12 mouse cellular contexts compared by ENCODE assay signal in genomic region chr13:49308206-49308605, GRCm38 (mm10). TPM values are rescaled to one million over a fixed set of nuclear protein-coding genes. Genes with fewer than 3 reads are reported as not detected.
DNase-seq lines count a peak whose midpoint lies in the region; ATAC-seq and TF ChIP-seq lines count a peak whose summit lies in the region.
"Had no signal": no experiment of that assay in that cellular context is flagged by ENCODE, and none has a peak within 500 bp of the region (broad histone marks: within the 10 kb centered on the region; RNA-seq: fewer than 3 reads in every experiment).

No protein-coding gene starts in this region.

- peak overlapping the region; percentile 40; the same call in 1 of the 2 replicates for H3K27ac ChIP-seq in intestine, embryonic 15.5 days
- no peak overlapping the region for H3K27ac ChIP-seq in intestine, postnatal 0 days (ENCODE audit: low read depth, low read length)
- H3K27ac ChIP-seq in liver, embryonic 16.5 days (ENCODE audit: low read length): peak overlapping the region; percentile 63
- H3K27ac ChIP-seq in neural tube, embryonic 15.5 days (replicated peaks): no peak overlapping the region
- H3K27ac ChIP-seq: hindbrain, embryonic 13.5 days; limb, embryonic 13.5 days had no signal

- no peak for TF ChIP-seq CTCF in intestine, postnatal 0 days (IDR thresholded peaks at IDR 0.05; ENCODE audit: low read depth)

- WGBS in intestine, embryonic 15.5 days: 88% methylated on average over 4 of the region's 4 CpGs
- 91% methylated on average over 4 of the region's 4 CpGs for WGBS in intestine, postnatal 0 days
- 36% methylated on average over 4 of the region's 4 CpGs for WGBS in liver, embryonic 16.5 days (ENCODE audit: insufficient replicate concordance)
- 97% methylated on average over 4 of the region's 4 CpGs for WGBS in neural tube, embryonic 15.5 days

- no peaks in the 10 kb centered on the region for H3K27me3 ChIP-seq in intestine, embryonic 15.5 days (replicated peaks)
- H3K27me3 ChIP-seq in intestine, postnatal 0 days (replicated peaks; ENCODE audit: control insufficient read depth, insufficient read depth, low read length): no peaks in the 10 kb centered on the region
- no peaks in the 10 kb centered on the region for H3K27me3 ChIP-seq in liver, embryonic 16.5 days (ENCODE audit: control insufficient read depth, insufficient read depth, low read depth, low read length)
- H3K27me3 ChIP-seq in neural tube, embryonic 15.5 days (replicated peaks): no peaks in the 10 kb centered on the region
- H3K27me3 ChIP-seq: limb, embryonic 13.5 days had no signal

- H3K4me1 ChIP-seq in intestine, embryonic 15.5 days (replicated peaks): peaks cover 18% of the 10 kb centered on the region
- peaks cover 3% of the 10 kb centered on the region; the same call in 1 of the 2 replicates for H3K4me1 ChIP-seq in intestine, postnatal 0 days (replicated peaks; ENCODE audit: control insufficient read depth, insufficient read depth, low read length)
- H3K4me1 ChIP-seq in liver, embryonic 16.5 days (ENCODE audit: control insufficient read depth, low read depth, low read length): peaks cover 16% of the 10 kb centered on the region
- H3K4me1 ChIP-seq in neural tube, embryonic 15.5 days: no peaks in the 10 kb centered on the region

- H3K9me3 ChIP-seq in intestine, embryonic 15.5 days: no peaks in the 10 kb centered on the region
- no peaks in the 10 kb centered on the region for H3K9me3 ChIP-seq in intestine, postnatal 0 days (ENCODE audit: control insufficient read depth)
- H3K9me3 ChIP-seq in liver, embryonic 16.5 days (replicated peaks; ENCODE audit: control insufficient read depth, low read length): no peaks in the 10 kb centered on the region
- no peaks in the 10 kb centered on the region for H3K9me3 ChIP-seq in neural tube, embryonic 15.5 days (replicated peaks)
- H3K9me3 ChIP-seq: hindbrain, embryonic 13.5 days; limb, embryonic 13.5 days had no signal

- DNase-seq in CD4-positive helper T cell, adult 2 months (ENCODE audit: low read depth, low spot score): peak; percentile 39
- peak; percentile 27 for DNase-seq in T-cell, adult 2 months (ENCODE audit: low spot score)
- no peak for DNase-seq in ovary, postnatal 10 days (ENCODE audit: low spot score)
- no peak for DNase-seq in right cerebral cortex, postnatal 25 days
- DNase-seq: right cerebral cortex, adult 18-20 months had no signal

- no peak overlapping the region for H3K4me3 ChIP-seq in intestine, embryonic 15.5 days (replicated peaks)
- no peak overlapping the region for H3K4me3 ChIP-seq in intestine, postnatal 0 days (ENCODE audit: low read depth, low read length)
- peak overlapping the region; percentile 53 for H3K4me3 ChIP-seq in liver, embryonic 16.5 days (ENCODE audit: low read depth, low read length)
- H3K4me3 ChIP-seq in neural tube, embryonic 15.5 days (replicated peaks): no peak overlapping the region
- H3K4me3 ChIP-seq: hindbrain, embryonic 13.5 days; limb, embryonic 13.5 days had no signal

- H3K36me3 ChIP-seq in intestine, embryonic 15.5 days: no peaks in the 10 kb centered on the region
- no peaks in the 10 kb centered on the region for H3K36me3 ChIP-seq in intestine, postnatal 0 days (ENCODE audit: control insufficient read depth, insufficient read depth)
- H3K36me3 ChIP-seq in liver, embryonic 16.5 days (ENCODE audit: control insufficient read depth, insufficient read depth): no peaks in the 10 kb centered on the region
- H3K36me3 ChIP-seq in neural tube, embryonic 15.5 days: no peaks in the 10 kb centered on the region
- H3K36me3 ChIP-seq: hindbrain, embryonic 13.5 days; limb, embryonic 13.5 days had no signal

- 0 out of 2 replicates have a peak, but pooled peaks have one; percentile 13 for ATAC-seq in intestine, embryonic 15.5 days
- ATAC-seq in intestine, postnatal 0 days: no peak
- ATAC-seq in liver, embryonic 16.5 days (ENCODE audit: low read depth): no peak
- no peak for ATAC-seq in neural tube, embryonic 15.5 days (ENCODE audit: low FRiP score)
- ATAC-seq: forebrain, embryonic 16.5 days had no signal

- H3K9ac ChIP-seq in intestine, embryonic 15.5 days: no peak overlapping the region
- H3K9ac ChIP-seq in intestine, postnatal 0 days (ENCODE audit: low read depth, low read length): no peak overlapping the region
- peak overlapping the region; percentile 28; the same call in 1 of the 2 replicates for H3K9ac ChIP-seq in liver, embryonic 16.5 days (ENCODE audit: low read depth, low read length)
- H3K9ac ChIP-seq in neural tube, embryonic 15.5 days (replicated peaks): no peak overlapping the region
- H3K9ac ChIP-seq: hindbrain, embryonic 13.5 days; limb, embryonic 13.5 days had no signal

- H3K4me2 ChIP-seq in intestine, embryonic 15.5 days (replicated peaks): no peak overlapping the region
- no peak overlapping the region for H3K4me2 ChIP-seq in intestine, postnatal 0 days (replicated peaks; ENCODE audit: low read depth)
- H3K4me2 ChIP-seq in liver, embryonic 16.5 days (ENCODE audit: low read depth, low read length): peak overlapping the region; percentile 39
- no peak overlapping the region for H3K4me2 ChIP-seq in neural tube, embryonic 15.5 days
- H3K4me2 ChIP-seq: hindbrain, embryonic 13.5 days; limb, embryonic 13.5 days had no signal

RNA-seq across cellular contexts. Expression of gene Fgd3, which starts 11.9 kb away (rescaled TPM):
- polyA plus RNA-seq in intestine, embryonic 15.5 days (2015; fragmentation: Nextera tagmentation; extraction: Ambion mirVana): 0.94 and 0.95 TPM in 2 replicates
- polyA plus RNA-seq in intestine, postnatal 0 days (2015; fragmentation: Nextera tagmentation; extraction: Ambion mirVana): 0.60 and 0.61 TPM in 2 replicates
- polyA plus RNA-seq in liver, embryonic 16.5 days (2015; fragmentation: Nextera tagmentation; extraction: Ambion mirVana): 0.67 and 0.70 TPM in 2 replicates
- polyA plus RNA-seq in neural tube, embryonic 15.5 days (2015; fragmentation: Nextera tagmentation; extraction: Ambion mirVana): 2.1 and 2.2 TPM in 2 replicates

RNA-seq across cellular contexts. Expression of gene Bicd2, which starts 33.2 kb away (rescaled TPM):
- polyA plus RNA-seq in intestine, embryonic 15.5 days (2015; fragmentation: Nextera tagmentation; extraction: Ambion mirVana): 19.1 and 19.5 TPM in 2 replicates
- 8.9 and 9.3 TPM in 2 replicates for polyA plus RNA-seq in intestine, postnatal 0 days (2015; fragmentation: Nextera tagmentation; extraction: Ambion mirVana)
- polyA plus RNA-seq in liver, embryonic 16.5 days (2015; fragmentation: Nextera tagmentation; extraction: Ambion mirVana): 6.3 and 6.5 TPM in 2 replicates
- polyA plus RNA-seq in neural tube, embryonic 15.5 days (2015; fragmentation: Nextera tagmentation; extraction: Ambion mirVana): 28.3 and 30.3 TPM in 2 replicates

RNA-seq across cellular contexts. Expression of gene Susd3, which starts 59.7 kb away (rescaled TPM):
- 0.94 and 1.4 TPM in 2 replicates for polyA plus RNA-seq in intestine, embryonic 15.5 days (2015; fragmentation: Nextera tagmentation; extraction: Ambion mirVana)
- 0.65 and 1.3 TPM in 2 replicates for polyA plus RNA-seq in intestine, postnatal 0 days (2015; fragmentation: Nextera tagmentation; extraction: Ambion mirVana)
- polyA plus RNA-seq in liver, embryonic 16.5 days (2015; fragmentation: Nextera tagmentation; extraction: Ambion mirVana): 1.1 and 2.0 TPM in 2 replicates
- polyA plus RNA-seq in neural tube, embryonic 15.5 days (2015; fragmentation: Nextera tagmentation; extraction: Ambion mirVana): 0.95 and 2.1 TPM in 2 replicates

Comparison
In these comparisons a context has a peak if more than half of its experiments do, and no peak if none do; other contexts are left out.
1. H3K27ac ChIP-seq: peak in intestine, embryonic 15.5 days (single experiment) and liver, embryonic 16.5 days (single experiment); none in intestine, postnatal 0 days (single experiment) and neural tube, embryonic 15.5 days (single experiment).
2. DNase-seq: peak in CD4-positive helper T cell, adult 2 months (single experiment) and T-cell, adult 2 months (single experiment); none in ovary, postnatal 10 days (single experiment) and right cerebral cortex, postnatal 25 days (single experiment).